Mouse (Mus musculus) kidney, adult 11 months (tissue): ENCODE data around the gene Zbtb42.

Experiments
- DNase-seq: peaks from one replicate; pipeline ENCODE4 v3.0.0; 2022

Gene Zbtb42

DNA sequence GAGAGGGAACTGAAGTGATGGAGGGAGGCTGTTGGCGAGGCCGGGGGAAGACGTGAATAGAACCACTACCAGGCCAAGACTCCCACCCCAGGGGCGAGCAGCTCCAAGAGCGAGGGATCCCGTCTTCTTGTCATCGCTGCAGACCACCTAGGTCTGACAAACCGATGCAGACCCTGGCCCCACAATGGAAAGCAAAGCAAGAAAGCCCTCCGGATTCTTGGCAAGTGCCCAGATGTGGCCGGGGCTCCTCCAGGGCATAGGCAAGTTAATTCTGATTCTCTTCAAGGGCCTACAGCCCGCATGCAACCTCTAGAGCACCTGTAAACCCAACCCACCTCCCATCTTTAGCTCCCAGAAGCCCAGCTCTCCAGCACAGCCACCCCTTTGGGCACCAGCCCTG lies 15.3 kb upstream of the Zbtb42 start:
- DNase-seq, result no peak

DNA sequence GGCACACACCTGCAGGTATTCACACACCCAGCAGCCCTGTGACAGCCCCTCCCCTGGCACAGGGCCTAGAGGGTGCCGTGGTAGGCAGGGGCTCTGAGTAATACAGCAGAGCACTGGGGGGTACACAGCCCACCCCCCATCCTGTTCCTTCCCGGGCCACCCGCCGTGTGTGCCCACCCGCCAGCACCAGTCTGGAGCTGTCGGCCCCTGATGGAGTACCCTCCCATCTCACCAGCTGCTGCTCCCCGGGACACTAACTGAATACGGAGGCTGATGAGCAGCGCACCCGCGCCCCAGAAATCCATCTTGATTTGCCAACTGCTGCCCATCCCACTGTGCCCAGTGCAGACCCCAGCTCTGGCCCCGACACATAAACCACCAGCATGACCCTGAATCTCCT lies 14.9 kb upstream of the Zbtb42 start:
- DNase-seq, result no peak

DNA sequence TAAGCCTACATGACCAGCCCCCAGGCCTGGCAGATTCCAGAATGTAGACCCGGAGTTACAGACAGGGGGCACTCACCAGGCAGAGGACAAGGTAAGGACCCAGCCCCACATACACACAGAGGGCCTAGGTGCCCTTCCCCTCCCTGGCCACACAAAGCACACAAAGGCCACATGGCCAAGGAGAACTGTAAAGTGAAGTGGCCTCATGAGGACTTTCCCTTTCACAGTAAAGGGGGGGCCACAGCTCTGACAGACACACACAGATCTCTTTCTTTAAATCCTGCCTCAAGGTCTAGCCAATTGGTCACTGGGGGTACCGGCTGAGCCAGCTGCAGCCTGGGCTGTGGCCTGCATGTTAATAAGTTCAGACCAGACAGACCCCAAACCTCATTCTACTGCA lies 14.5 kb upstream of the Zbtb42 start:
- DNase-seq, result no peak

DNA sequence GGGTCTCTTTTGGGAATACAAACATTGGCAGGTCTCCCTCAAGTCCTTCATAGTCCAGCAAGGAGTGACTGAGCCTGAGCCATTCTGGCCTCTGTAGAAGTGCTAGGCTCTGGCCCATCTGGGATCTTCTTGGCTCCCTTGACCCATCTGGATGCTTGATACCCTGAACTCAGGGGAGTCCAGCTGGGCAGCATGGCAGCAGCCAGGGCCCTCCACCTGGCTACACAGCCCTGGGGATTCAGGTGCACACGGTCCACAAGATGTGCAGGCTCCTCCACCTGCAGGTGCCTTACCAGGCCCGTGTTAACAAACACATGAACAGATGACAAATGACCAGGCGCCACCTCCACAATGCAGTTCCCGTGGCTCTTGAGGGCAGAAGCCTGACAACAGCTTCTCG lies 14.0 kb upstream of the Zbtb42 start:
- DNase-seq, result no peak

DNA sequence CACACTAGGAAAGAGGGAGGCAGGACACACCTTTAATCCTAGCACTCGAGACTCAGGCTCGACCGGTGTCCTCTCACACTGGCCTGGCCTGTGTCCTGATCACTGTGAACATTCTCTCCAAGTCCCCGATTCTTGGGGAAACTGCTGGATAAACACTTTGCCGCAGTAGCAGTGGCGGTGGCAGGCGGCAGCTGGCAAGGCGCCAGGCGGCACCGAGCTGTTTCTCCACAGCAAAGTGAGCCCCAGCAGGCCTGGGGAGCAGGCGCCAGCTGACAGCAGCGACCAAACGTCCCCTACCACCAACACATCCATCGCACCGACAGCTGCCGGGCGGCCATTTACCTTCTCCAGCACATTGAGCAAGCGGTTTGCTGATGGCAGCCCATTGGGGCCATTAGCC lies 13.2 kb upstream of the Zbtb42 start:
- peak; percentile 47 for DNase-seq

DNA sequence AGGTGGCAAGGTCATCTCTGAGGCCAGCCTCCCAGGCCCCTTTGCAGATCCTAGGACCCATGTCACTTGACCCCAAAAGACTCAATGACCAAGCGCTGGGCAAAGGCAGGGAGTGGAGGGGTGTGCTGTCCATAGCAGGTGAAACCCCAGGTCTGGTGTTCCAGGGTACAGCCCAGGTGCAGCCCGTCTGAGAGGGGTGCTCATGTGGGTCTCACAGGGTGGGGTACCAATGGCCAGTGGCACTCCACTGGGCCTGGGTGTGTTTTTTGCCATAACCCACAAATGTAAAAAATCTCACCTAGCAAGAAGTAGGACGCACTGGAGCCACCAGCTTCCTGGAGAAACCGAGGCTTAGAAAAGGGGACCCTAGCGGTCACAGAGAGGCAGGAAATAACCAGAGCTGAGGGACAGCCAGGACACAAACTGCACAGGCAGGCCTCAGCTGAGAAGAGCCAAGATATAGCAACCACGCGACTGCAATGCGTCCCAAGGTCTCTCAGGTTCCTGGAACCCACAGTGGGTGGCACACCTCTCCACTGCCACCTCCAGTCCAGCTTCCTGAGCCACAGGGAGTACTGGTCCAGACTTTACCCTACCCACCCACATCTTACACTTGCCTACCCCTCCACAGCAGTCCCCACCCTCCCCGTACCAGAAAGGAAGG lies 12.6 kb upstream of the Zbtb42 start:
- DNase-seq, result no peak

DNA sequence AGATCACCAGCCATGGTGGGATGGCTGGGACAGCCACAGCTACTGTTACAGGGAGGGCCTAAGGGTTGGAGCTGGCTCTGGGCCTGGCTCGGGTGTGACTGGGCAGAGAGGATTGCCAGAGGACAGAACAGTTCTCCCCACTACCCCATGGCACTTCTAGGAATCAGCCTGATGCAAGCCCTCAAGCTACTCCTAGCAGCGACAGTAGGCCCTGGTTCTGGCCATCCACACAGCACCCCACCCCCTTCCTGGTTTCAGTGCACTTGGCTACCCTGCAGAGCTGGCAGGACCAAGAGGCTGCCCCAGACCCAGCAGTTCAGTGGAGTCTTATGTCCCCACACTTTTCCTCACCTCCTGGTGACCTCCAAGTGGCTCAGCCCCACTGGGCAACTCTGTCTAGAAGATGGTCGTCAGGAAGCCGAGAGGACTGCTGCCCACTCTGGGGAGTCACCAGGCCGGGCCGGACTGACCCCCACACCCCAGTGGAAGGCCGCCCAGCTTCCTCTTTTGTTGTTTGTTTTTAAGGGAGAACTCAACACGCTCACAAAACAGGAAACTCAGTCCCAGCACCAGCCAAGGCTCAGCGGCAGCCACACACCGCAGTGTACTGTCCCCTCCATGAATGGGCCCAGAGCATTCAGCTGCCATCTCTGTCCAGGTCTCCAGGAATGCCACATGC lies 10.9 kb upstream of the Zbtb42 start:
- DNase-seq, result no peak

DNA sequence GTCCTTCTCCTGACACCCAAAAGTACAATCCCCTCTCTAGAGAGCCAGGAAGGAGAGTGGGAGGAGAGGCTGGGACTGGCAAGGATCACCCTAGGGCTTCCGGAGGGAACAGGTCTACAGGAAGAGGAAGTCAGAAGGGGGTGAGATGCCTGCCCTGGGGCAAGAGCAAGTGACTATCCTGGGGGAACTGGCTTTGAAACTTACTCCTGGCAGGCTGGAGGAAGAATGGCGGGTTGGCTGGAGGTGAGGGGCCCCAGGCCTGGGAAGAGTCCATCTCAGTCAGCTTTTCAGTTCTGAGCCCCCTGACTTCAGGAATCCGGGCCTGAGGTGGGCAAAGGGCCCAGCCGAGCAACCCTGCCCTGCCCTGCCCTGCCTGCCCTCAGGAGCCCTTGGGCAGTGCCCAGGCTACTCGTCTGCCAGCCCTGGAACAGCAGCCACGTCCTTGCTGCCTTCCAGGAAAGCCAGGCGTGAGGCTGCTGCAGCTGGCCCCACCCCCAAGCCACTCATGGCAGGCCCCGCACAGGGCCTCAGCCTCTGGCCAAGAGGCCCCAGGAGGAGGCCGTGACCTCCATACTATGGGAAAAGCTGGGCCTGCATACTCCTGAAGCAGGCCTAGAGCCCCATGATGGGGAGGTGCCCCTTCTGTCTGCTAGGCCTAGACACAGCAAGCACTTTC lies 7.8 kb upstream of the Zbtb42 start:
- DNase-seq, result no peak

DNA sequence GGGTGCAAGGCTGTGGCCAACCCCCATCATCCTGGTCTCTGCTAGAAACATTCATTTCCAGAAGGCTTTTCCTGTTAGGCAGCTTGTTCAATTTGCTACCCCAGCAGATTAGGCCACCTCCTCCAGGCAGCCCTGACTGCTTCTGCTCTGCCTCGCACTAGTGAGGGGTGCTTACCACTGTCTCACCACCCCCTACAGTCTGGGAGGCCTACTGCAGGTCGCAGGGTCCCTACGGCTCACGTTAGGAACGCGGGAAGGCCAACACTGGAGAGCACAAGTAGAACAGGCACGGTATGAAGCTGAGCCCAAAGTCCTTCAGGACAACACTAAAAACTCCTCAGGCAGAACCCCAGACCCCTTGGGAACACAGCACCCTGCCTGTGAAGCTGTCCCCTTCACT lies 6.7 kb upstream of the Zbtb42 start:
- no peak for DNase-seq

DNA sequence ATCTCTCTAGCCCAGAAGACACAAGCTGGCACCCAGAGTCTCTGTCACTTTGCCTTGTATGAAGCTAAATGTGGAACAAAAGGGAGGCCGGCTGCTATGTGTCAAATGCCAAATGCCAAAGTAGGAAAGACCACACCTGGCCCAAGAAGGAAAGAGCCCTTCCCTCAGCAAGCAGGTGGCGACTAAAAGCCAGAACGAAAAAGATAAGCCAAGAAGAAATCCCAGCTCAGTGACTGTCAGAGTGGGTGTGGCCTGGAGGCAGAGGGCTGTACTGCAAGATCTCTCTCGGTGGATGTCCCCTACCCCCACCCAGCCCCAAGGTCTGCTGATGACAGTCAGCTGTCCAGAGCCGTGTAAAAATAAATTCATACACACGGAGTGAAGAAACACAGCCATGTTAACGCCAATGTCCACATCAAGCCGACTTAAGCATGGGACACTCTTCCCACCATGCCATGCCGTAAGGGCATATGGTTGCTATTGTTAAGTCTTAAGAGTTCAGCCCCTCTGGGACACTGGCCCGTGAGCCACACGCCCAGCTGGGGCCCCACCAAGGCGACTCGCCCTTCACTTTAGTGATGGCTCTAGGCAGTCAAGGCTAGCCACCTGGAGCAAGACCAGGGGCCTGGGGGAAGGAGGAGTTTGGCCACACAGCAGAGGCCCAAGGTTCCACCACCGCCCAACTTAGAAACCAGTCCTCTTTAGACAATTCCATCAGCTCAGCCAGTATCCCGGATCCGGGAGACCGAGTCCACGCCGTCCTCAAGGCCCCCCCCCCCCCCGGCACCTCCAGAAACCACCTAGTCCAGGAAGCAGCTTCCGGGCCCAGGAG lies 5.7 kb upstream of the Zbtb42 start:
- DNase-seq, result no peak

DNA sequence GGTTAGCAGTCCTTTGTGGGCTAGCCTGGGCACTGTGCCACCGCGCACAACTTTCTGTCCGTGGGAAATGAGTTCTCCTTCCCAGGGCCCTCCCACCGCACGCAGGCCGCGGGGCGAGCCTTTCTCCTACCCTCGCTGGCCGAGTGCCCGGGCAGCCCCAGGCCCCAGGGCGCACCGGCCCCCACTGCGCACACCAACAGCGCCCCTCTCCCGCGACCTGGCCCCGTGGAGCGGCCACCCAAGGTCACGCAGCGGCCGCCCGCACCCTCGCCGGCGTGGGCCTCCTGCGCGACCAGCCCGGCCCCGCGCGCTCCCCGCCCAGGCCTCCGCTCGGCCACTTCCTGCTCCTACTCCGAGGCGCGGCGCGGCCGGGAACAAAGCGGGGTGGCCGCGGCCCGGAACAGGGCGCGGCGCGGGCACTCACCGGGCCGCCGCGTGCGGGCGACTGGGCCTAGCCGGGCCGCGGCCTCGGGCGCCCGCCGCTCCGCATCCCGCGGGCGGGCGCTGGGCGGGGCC lies 5.0 kb upstream of the Zbtb42 start:
- DNase-seq, result no peak

DNA sequence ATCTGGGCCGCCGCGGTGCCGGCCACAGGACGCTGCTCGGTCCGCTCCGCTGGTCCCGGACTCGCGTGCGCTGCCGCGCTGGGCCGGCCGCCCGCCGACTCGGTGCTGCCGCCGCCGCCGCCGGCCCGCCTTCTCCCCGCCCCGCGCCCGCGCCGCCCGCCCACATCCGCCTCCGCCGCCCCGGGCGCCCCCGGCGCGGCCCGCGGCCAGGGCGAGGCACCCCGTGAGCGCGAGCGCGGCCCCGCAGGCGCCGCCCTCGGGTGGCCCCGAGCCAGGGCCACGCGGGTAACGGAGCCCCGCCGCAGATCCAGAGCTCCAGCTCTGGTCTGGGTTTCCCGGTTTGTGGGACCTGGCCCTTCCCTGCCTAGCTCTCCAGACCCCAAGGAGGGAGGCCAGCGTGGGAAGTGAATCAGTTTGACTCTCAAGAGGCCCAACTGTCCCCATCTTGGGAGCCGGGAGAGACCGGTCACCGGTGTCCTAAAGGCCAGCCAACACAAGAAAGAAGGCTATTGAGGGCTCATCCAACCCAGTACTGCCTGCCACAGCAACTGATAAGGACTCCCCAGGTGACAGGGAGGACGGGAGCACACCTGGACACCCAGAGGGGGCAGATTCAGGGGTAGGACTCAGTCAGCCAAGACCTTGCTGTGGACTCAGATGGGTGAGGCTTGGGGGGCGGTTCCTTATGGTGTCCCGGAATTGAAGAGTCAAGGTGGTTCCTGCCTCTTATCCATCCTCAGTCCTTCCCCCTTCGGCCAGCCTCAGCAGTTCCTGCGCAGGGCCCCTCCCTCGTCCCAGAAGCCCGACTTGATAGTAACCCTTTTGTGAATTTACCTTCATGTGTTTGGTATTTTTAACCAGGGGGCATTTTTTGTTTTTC lies 4.3 kb upstream of the Zbtb42 start, which contains the start of gene Akt1:
TSS of gene Akt1 (minus strand) at position 753 of the 880 bp plus-strand sequence.
- DNase-seq, result peak; percentile 59

DNA sequence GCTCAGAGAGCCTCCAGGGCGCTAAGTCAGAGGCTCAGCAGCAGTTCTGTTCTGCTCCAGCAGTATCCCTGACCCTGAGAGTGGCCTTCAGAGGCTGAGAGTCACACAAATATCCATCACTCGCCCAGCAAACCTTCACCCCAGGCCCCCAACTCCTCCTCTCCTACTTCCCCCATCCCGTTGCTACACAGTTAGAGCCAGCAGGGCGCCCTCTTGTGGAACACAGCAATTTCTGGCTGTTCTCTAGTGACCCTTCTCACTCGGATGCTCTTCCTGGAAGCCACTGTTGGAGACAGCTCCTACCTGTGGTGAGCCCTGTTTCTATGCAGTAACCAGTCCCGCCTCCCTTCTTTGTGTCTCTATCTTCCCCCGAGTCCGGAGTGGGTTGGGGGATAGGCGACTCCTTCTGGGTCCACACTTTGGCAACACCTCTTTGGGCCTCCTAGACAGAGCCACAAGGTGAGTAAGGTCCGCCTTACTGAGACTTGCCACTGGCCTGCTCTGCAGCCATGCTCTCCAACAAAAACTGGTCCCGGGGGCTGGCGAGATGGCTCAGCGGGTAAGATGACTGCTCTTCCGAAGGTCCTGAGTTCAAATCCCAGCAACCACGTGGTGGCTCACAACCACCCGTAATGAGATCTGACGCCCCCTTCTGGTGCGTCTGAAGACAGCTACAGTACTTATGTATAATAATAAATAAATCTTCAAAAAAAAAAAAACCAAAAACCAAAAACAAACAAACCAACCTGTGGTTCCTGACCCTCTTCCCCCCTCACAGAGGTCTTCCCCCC lies 3.2 kb upstream of the Zbtb42 start:
- peak; percentile 75 for DNase-seq

DNA sequence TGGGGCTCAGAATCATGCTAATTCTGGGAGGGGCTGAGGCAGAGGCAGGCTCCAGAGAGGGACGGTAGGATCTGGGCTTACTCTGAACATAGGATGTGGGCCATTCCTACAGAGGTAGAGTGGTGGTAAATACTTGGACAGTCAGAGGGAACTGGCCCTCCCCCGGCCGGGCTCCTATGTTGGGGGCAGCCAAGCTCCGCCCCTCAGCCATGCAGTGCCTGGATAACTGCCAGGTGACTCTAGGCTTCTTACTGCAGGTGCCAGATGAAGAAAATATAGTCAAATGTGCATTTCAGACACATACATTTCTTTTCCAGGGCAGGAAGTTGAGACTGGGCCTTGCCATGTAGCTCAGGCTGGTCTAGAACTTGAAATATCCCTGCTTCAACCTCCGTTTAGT lies 1.6 kb upstream of the Zbtb42 start:
- DNase-seq, result no peak

DNA sequence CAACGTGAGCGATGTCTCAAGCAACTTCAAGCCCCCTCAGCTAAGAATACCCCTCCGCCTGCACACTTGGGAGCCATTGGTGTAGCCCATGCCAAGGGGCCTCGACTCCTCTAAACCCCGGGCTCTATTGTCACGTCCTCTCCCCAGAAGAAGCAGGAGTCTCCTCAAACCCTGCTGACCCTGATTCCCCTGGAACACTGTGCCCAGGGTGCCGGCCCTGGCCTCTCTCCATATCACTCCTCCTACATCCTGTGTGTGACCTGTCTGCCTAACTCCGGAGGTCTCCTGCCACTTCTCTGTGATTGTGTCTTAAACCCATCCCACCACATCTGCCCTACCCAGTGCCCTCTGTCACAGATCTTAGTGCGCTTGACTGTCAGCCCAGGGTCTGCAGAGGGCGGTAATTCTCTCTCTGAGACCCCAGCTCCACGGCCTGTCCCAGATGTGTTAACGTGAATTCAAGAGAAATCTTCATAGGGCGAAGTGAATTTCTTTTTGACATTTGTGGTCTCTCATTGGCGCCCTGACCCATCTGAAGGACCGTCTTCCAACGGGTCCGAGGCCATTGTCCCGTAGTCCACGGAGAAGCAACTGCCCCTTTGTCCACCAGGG lies 579 bp upstream of the Zbtb42 start:
- no peak for DNase-seq

DNA sequence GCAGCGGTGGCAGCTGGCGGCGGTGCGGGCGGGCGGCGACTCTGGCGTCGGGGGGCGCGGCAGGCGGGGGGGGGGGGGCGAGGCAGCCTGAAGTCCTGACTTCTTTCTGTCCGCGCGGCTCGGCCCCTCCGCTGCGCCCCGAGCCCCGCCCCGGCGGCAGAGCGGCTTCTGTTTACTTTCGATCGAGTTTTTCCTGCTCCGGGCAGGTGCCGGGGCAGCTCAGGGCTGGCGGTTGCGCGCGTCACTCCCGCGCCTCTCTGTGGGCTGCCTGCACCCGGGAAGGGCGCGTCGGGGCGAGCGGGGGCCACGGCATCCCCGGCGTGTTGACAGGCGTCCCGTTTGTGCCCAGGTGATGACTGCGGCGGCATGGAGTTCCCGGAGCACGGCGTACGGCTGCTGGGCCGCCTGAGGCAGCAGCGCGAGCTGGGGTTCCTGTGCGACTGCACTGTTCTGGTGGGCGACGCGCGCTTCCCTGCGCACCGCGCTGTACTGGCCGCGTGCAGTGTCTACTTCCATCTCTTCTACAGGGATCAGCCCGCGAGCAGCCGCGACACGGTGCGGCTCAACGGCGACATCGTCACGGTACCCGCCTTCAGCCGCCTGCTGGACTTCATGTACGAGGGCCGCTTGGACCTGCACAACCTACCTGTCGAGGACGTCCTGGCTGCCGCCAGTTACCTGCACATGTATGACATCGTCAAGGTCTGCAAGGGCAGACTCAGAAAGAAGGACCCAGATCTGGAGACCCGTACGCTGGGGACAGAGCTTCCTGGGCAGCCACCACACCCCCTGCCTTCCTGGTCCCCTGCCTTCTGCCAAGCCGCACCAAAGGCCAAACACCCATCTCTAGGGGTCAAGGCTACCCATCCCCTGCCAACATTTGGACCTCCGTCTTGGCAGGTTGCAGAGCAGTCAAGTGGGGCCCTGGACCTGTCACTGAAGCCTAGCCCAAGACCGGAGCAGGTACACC lies 684 bp downstream of the Zbtb42 start:
- DNase-seq, result no peak

DNA sequence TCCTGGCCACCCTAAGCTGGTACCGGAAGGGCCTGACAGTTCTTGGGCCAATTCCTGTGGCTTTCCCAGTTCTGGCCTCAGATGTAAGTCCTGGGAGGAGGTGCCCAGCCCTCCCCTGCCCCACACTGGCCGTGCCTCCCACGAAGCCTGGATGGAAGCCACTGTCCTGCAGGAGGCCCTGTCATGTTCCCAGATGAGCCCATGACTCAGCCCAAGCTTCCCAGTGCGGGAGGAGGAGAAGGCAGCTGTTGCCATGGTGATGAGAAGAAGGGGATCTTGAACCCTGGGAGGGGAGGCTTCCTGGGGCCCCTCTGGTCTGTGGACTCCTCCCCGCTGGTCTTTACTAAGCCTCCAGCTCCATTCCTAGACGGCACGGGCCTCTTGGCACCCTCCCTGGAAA lies 4.7 kb downstream of the Zbtb42 start:
- no peak for DNase-seq

DNA sequence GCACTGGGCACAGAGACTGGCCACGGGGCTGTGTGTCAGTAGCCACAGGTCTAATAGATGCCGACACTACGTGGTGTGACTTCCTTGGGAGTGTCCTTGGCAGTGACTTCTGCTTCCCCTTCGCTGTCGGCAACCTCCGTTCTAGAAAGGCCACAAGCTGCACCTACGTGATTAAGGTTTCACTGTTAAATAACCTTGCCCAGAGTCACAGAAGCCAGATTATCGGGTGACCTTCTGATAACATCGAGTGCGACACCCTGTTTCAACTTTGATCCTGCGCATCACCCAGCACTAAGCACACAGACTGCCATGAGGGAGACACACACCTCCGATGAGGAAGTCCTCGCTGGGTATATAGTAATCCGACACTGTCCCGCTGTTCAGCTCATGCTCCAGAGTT lies 9.8 kb downstream of the Zbtb42 start:
- DNase-seq, result no peak
